Mouse (Mus musculus): ENCODE results near the gene Morc1.

Morc1 gene

DNA sequence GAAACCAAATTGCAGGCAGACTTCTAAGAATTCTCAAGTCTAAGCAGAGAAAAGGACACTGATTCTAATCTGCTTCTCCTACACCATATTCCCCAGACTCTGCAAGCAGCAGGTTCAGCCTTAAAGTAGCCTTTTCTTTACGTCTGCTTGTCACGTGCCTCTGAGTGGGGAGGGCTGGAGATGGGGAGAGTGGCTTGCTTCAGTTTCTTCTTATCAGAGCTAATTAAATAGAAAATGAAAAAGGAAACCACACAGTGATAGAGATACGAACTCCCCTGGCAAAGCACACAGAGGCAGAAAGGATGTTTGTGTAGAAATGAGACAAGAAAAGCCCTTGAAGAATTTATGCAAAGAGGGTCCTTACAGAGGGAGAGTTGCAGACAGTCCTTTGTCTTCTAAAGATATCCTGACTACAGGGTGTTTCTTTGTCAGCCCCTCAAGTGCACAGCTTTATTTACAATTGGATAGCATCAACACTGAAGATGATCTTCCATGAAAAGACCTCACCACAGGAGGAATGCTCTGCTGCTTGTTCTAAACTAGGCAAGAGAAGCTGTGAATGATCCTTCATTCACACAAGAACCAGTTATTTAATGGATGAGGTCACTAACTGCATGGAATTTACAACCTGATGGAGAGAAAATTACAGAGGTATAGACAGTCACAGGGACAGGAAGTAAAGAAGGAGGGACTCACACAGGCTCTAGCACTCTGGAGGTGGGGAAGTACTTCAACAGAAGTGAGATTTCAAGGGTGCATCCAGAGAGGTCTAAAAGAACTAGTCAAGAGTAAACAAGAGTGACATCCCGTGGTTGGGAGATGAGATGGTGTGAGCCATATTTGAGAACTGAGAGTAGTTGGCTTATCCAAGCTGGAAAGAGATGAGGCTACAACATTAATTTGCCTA lies 44.1 kb downstream of the Morc1 start:
- in situ Hi-C loops (cut with MboI; ENCODE audit: low sequenced_read_pairs), result no loop called here

DNA sequence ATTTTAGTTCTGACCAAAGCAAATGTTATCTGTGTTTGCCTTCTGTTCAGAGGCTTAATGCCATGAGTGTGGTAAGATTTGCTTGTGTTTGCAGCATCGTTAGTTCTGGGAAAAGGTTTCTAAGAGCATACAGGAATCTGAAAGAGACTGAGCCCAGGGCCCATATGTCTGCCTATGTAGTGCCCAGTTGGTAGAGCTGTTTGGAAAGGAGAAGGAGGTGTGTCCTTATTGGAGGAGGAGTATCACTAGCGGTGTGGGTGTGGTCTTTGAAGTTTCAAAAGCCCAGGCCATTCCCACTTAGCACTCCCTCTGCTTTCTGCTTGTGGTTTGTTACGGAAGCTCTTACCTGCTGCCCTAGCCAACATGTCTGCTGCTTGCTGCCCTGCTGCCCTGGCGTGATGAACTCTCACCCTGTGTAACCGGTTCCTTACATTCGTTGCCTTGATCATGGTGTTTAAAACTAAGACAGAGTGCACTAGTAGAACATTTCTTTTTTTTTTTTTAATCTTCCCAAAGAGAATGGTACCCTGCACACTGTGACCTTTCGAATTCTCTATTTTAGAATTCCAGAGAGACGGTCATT lies 48.3 kb downstream of the Morc1 start:
- in situ Hi-C loops (cut with MboI; ENCODE audit: low sequenced_read_pairs), result no loop called here

DNA sequence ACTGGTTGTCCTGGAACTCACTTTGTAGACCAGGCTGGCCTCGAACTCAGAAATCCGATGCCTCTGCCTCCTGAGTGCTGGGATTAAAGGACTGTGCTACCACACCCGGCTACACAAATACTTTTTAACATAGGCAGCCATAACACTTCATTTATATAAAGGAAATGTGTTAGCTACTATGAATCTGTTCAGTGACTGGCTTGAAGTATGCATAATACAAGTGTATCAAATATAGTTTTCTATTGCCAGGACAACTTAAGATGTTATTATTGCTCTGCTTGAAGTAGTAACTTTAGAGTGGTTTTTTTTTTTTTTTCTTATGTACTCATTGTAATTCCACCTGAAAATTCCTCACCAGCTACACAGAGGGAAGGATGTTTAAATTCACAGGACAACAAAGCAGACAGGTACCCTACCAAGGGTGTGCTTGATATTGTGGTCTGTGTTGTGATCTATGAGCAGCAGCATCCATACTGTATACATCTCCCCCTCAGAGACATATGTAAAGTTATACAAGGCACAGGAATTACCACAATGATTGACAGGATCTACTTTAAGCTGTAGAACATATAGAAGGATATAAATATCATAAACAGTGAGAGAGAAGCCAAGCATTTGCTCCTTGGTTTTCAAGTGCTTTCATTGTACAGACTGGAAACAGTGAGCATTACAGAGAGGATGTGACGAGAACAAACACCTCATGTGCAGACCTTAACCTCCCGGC lies 85.9 kb downstream of the Morc1 start:
- in situ Hi-C loops (cut with MboI; ENCODE audit: low sequenced_read_pairs), result no loop called here

DNA sequence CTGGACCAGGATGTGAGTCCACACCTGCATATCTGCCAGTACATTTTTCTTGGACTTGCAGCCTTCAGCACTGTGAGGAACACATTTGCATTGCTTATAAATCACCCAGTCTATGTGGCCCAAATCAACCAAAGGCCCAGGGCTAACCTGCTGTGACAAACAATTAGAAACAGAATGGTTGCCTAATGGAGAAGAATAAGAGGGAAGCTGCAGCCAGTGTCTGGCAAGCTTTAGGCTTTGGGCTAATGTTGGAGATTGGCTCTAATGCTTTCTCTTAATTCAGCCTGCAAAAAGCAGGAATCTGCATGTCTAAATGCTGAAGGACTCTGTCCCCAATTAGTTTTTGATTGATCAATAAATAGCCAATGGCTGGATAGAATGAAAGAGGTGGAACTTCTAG lies 88.5 kb downstream of the Morc1 start:
- in situ Hi-C loops (cut with MboI; ENCODE audit: low sequenced_read_pairs), result no loop called here

DNA sequence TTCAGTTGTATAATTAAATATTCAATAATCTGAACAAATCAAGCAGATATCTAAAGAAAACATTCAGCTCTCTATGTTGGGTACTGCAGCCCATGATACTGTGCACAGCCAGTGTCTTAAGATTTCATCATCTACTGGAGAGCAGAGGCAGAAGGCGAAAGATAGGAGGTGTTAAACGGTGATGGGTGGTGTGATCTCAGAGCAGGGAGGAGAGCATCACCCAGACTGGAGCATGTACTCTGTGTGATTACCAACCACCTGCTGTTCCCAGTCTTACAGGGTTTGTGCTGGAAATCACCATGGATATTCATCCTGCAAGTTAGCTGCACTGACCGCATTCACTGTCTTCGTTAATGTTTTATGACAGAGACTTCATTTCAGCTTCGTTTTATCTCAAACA lies 106.1 kb downstream of the Morc1 start:
- in situ Hi-C loops (cut with MboI; ENCODE audit: low sequenced_read_pairs), result no loop called here

DNA sequence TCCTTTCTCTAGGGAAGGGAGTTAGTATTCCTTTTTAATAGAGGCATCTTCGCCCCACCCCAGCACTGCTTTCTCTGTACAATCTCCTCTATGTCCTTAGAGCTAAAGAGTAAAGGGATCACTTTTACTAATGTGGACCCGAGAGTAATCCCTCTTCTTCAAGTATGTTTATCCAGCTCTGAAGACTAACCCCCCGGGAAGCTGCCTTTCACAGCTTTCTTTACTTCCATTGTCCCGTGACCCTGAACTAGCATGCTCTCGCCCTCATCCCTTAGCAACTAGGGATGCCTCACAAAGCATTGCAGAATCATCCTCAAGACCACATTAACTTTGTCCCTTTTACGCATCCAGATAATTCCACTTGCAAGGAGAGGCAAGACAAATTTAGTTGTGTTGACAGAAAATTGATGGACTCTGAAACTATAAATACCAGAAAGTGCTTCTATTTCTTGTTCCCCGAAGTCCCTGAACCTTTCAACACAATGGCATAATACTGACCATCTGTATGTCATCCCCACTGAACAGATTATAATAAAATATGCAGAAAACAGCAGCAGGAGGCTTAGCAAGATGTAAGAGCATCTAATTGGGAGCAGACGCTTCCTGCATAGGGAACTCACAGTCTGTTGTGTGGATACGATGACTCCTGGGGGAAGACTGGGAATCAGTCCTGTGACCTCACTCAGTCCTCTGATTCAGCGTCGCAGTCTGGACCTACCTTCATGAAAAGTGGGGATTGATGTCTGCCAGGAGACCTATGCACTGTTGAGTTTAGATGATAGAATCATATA lies 131.4 kb downstream of the Morc1 start:
- in situ Hi-C loops (cut with MboI; ENCODE audit: low sequenced_read_pairs), result no loop called here

DNA sequence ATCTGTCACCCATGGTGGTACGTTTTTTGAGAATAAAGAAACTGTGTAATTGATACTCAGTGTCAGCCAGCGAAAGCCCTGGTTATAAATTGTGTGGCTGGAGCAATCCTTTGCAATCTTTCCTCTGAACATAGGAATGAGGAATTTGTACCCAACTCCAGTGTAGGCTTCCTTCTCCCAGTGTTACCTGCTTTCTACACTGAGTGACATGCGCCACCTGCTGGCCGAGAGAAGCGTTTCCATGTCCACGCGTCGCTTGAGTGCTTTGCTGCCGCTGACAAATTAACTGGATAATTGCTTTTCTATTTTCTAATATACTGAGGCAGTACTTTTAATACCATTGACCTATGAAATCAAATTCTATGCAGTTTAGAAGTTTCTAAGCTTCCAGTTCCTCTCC lies 139.3 kb downstream of the Morc1 start:
- in situ Hi-C loops (cut with MboI; ENCODE audit: low sequenced_read_pairs), result no loop called here

DNA sequence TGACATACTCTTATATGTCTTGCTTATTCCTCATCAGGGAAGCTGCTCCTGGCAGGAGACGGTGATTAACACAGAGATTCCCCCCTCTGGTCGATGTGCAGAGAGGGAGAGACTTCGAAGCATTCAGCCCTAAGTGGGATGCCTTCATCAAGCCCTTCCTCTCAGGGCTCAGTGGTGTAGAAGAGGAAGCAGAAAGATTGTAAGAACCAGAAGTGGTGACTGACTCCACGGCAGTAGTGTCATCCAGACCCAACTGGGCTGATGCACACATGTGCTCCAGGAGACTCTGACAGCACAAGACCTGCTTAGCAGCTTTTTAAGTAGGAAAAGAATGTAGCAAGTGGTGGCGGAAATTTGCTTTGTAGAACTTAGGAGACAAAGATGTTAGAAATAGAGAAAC lies 143.0 kb downstream of the Morc1 start:
- in situ Hi-C loops (cut with MboI; ENCODE audit: low sequenced_read_pairs), result no loop called here

DNA sequence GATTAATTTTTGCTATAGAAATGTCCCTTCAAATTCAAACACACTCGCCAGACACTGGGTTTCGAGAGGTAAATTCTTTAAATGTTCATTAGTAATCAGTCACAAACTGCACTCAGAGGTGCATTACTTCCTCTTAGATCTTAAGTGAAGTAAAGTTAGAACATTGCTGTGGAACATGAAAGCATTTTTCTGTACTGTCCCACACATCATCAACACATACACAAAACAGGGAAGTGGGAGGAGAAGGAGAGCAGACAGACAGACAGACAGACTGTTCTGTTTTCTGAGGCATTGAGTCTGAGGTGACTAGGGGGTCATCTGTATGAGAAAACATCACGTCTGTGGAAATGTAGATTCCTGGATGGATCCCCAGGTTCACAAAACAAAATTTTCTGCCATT lies 143.5 kb downstream of the Morc1 start:
- in situ Hi-C loops (cut with MboI; ENCODE audit: low sequenced_read_pairs), result no loop called here

DNA sequence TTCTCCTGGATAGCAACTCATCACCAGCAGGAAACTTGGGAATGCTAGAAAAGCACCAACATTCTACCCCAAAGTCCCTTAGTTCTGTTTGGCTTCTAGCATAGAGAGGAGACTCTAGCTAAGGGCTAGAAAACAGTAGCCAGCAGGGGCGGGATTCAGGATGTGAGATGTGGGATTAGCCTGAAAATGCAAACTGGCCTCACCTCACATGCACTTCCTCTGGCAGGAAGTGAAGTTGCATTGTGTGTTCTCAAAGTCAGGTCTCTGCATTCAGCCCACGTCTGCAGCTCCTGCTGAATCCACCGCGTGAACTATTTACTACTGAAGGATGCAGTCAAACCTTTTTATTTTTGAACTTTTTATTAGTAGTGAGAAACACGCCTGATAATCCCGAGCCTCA lies 154.3 kb downstream of the Morc1 start:
- in situ Hi-C loops (cut with MboI; ENCODE audit: low sequenced_read_pairs), result no loop called here

DNA sequence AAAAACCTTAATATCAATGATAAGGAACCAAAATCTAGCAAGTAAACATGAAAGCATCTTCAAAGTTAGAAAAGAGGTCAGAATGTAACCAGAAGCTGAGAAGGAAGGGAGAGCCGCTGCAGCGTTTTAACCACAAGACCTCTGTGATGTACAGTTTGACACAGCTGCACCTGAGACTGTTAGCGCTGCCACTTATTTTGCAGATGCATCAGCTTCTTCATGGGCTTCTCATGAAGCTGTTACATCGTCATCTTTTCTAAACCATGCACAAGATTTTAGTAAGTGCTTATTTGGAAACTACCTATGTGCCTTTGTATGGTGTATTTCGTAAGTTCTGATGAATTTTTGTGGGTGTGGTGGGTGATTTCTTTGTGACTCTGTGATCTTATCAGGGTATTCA lies 163.4 kb downstream of the Morc1 start:
- in situ Hi-C loops (cut with MboI; ENCODE audit: low sequenced_read_pairs), result no loop called here

DNA sequence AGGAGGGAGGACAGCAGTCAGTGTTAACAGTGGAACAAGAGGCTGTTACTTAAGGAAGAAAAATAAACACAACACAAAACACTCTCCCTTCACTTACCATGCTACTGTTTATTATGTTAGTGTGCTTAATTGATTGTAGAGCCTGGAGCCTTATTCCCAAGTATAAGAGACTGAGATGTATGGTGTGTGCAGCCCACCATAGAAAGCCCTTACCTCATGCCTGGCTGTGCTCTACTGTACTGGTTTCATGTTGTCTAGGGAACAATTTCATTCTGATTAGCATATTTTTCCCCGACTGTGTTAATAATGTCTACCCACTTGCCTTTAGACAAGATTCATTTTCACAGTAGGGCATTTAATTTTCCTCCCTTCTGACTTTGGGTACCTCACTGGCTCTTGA lies 164.2 kb downstream of the Morc1 start:
- in situ Hi-C loops (cut with MboI; ENCODE audit: low sequenced_read_pairs), result no loop called here

DNA sequence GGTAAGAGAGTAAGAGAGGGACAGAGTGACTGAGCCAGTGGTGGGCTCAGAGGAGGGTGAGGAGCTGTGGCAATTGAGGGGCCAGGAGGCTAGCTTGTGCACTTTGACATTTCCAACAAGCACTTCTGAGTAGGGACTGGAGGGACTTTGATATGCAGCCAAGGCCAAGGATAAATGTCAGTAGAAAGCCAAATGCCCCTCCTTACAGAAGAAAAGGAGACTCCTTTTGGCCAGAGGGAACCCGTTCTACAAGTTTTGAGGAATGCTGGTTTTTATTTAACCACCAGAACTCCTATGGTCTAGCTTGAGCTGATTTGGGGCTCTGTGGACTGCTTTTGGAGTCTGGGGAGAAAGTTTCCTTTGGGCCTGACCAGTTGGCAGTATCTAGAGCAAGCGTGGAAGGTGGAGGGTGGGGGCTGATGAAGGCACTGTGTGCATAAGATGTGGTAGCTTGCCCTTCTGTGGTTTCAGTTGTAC lies 172.7 kb downstream of the Morc1 start:
- in situ Hi-C loops (cut with MboI; ENCODE audit: low sequenced_read_pairs), result no loop called here

DNA sequence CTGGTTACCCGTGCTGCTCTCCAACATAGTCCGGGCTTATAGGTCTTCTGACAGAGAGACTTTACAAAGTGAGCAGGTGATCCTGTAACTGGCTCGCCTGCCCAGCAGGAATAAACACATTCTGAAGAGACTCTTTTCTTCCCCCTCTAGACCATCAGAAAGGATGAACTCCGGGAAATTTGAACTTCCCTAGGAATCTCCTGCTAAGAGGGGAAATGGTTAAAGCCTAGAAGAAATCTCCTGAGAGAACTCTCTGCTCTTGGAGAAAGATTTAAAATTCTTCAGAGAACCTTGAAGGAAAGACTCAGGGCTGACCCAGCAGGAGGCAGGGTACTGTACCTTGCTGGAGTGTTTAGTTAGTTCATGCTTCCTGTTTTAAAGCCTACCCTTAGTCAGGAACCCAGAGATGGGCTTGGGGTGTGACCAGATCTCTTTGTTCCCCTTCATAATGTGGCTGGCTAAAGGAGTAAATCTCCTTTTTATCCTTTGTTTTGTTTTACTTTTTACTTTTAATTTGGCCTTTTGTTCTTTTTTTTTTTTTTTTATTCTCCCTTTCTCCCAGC lies 175.5 kb downstream of the Morc1 start:
- in situ Hi-C loops (cut with MboI; ENCODE audit: low sequenced_read_pairs), result no loop called here

DNA sequence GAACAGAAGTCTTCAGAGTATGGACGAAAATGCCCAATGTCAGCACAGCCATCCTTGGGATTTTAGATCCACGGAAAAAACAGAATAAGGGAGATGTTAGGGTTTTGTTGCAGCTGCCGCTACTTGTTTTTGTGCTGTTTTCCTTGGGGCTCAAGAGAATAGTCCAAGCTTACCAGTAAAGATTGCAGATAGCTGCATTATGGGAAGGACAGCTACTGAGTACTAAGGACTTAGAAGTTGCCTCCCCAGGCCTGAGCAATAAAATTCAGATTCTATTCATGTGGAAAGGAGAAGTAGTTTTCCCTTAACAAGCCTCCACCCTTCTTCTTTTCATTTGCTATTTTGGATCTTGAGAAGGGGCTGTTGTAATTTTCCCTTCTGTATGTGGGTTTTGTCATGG lies 177.2 kb downstream of the Morc1 start:
- in situ Hi-C loops (cut with MboI; ENCODE audit: low sequenced_read_pairs), result no loop called here

DNA sequence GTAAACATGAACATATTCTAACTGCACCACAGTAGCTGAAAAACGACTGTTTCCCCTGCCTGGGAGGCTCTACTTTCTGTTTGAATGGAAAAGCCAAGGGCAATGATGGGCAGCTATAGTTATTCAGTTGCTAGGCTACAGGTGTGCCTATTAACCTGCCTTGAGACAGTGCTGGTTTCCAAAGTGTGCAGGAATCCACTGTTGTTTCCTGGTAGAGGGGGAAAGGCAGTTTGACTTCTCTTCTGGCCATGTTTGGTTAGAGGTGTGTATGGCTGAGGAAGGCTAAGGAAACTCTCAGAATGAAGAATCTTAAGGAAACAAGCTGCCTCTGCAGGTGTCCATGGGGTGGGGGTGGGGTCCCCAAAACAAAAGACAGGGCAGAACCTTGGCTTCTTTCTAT lies 179.8 kb downstream of the Morc1 start:
- in situ Hi-C loops (cut with MboI; ENCODE audit: low sequenced_read_pairs), result no loop called here

DNA sequence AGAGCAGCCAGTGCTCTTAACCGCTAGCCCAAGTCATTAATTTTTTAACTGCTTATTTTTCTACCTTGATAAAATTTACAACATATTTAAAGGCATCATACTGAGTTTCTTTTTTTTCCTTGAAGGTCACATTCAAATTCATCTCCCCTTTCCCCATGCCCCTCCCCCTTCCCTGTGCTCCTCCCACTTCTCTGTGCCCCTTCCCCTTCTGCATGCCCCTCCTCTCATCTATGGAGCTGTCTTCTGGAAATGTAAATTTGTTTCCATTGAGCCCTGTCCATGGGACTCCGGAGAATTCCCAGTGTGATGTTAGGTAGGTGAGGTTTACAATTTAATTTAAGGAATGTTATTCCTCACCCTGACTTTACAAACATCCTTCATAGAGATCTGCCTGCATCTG lies 180.4 kb downstream of the Morc1 start:
- in situ Hi-C loops (cut with MboI; ENCODE audit: low sequenced_read_pairs), result no loop called here

DNA sequence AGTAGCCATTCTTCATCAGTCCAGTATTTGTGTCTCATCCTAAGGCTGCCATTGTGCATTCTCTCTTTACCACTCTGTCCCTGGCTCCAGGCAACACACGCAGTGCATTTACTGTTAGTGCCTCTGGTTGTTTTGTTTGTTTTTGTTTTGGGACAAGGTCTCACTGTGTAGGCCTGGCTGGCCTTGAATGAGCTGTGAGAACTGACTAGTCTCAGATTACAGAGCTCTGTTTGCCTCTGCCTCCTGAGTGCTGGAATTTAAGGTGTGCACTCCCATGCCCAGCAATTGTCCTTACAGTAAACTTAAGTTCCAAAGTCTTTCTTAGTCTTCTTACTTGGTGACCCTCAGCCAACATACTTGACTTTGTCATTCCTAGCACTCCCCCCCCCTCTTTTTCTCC lies 182.7 kb downstream of the Morc1 start:
- in situ Hi-C loops (cut with MboI; ENCODE audit: low sequenced_read_pairs), result no loop called here

DNA sequence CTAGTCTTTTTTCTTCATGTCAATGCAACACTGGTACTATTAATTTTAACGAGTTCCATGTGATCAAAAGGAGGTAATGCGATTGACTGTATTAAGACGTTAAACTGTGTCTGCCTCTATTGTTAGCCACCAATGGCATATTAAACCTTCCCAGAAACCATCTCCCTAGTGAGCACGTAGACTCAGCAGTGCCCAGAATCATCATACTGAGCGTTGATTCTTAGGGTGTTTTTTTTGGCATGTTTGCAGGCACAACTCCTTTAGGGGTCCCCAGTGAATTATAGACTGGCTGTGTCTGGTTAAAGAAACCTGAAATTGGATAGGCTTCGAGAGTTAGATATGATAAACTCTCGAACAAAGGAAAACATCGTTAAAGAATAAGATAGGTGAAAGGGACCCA lies 189.5 kb downstream of the Morc1 start:
- in situ Hi-C loops (cut with MboI; ENCODE audit: low sequenced_read_pairs), result no loop called here

DNA sequence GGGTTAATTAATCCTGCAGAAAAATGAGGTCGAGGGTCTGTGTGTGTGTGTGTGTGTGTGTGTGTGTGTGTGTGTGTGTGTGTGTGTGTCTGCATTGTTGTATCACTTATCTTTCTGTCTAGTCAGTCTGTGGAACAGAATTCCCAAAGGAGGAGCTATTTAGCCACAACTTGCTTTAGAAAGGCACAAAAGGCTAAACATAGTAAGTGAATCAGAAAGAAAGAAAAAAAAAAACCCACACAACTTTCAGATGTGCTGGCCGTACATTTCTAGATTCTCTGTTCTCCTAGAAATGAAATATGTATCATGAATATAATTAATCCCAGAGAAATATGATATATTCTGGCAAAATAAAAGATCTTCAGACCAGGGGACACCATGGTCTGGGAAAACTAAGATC lies 190.0 kb downstream of the Morc1 start:
- in situ Hi-C loops (cut with MboI; ENCODE audit: low sequenced_read_pairs), result no loop called here

DNA sequence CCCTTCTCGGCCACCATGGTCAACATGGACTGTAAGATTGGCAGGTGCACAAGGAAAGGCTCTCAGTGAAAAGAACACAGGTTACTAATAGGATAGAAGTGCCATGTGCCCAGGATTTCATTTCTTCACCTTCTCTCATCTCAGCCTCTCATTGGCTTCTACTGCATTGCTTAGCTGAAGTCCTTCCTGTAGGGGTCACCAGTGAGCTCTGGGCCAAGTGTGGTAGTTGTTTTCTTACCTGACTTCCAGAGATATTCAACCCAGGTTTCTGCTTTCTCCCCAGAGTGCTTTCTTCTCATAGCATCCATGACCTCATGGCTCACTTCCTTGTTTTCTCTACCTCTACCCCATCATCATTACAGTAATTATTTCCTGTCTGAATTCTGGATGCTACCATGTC lies 192.4 kb downstream of the Morc1 start:
- in situ Hi-C loops (cut with MboI; ENCODE audit: low sequenced_read_pairs), result no loop called here

All from CH12F3 (cell line).